Mouse (Mus musculus): ENCODE data around the gene Wfdc8.

Wfdc8 gene

DNA sequence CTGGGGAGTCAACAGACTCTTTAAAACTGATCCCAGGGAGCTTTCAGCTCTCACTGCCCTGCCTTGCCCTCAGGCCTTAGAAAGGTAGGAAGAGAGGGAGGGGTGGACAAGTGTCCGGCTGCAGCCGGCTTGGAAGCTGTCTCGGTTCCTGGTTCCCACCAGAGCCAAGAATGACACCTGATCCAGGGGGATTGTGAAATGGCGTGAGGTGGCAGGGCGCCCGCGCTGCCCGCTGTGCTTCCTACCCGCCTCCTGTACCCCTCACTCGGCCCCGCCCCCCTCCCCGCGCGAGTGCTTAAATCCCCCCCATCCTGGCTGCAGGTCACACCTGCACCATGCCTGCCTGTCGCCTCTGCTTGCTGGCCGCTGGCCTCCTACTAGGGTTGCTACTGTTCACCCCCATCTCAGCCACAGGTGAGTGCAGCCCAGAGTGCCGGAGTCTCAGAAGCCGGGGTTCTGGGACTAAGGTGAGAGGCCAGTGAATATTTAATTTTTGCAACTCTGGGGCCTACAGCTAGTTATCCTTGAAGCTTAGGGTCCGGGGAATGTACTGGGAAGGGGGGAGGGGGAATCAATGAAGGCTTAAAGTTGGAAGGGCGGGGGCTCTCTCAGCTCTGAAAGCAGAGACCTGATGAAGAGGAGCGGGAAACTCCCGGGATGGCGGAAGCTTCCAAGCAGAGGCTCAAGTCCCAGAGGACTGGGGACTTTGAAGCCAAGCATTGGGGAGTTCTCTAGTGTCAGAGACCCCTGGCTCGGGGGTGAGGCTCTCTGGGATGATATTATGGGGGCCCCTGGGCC is 50.8 kb downstream of the Wfdc8 start, which contains the start of gene Wfdc2:
Wfdc2 (plus strand) TSS at position 23 of the 798 bp plus-strand sequence.
- no peak for DNase-seq (ENCODE audit: low read depth)

GRCm38 (mm10) chr2:164560106-164560505 is 53.3 kb downstream of the Wfdc8 start:
- DNase-seq (ENCODE audit: low read depth), result no peak

DNA sequence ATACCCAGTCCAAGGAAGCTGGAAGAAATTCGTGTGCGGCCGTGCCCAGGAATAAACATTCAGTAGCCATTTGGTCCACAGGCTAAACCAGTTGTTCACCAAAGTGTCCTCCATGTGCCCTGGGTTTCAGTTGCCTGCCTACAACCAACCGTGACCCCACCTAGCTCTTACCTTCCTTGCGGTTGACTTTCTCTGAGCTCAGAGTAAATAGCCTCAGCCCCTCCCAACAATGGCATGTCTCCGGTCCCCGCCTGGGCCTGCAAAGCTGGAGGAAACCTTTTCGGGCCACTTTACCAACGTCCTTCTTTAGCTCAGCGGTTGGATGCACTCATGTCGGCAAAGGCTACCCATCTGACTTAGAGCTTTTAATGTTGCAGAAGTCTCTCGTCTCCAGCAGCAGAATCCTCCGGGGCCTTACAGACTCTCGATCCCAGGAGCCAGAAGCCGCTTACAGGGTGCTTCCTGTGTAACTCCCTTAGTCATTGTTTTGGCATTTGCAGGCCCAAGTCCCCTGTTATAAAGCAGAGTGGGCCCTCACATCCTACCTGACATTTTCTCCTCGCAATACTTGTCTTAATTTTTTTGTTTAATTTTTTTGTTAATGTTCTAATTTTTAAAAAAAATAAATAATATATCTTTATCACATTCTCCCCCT is 54.3 kb downstream of the Wfdc8 start:
- peak; percentile 8 for DNase-seq (ENCODE audit: low read depth)

GRCm38 (mm10) chr2:164558426-164558825 is 55.0 kb downstream of the Wfdc8 start:
- no peak for DNase-seq (ENCODE audit: low read depth)

- DNase-seq (ENCODE audit: low read depth), result no peak
Observed at GRCm38 (mm10) chr2:164551502-164551901, 61.9 kb downstream of the Wfdc8 start.

- DNase-seq (ENCODE audit: low read depth), result no peak
Observed at GRCm38 (mm10) chr2:164550895-164551269, 62.5 kb downstream of the Wfdc8 start.

GRCm38 (mm10) chr2:164549963-164550894 is 63.2 kb downstream of the Wfdc8 start:
- DNase-seq (ENCODE audit: low read depth), result no peak

GRCm38 (mm10) chr2:164549338-164549737 is 64.1 kb downstream of the Wfdc8 start:
- DNase-seq (ENCODE audit: low read depth), result no peak
